Mouse (Mus musculus): ENCODE data around the gene Gm5127.

- TF ChIP-seq POLR2A (IDR thresholded peaks at IDR 0.05; ENCODE audit: control insufficient read depth, extremely low read depth, insufficient read depth, low read length, poor library complexity) (no peak), CTCF (IDR thresholded peaks at IDR 0.05; ENCODE audit: borderline replicate concordance, control insufficient read depth, extremely low read depth, insufficient read depth, low read length, poor library complexity) (no peak)
Measured at GRCm38 (mm10) chrX:106742241-106742640, 159.3 kb downstream of the Gm5127 start.

Measured in thymus, adult 2 months (tissue).